Mouse (Mus musculus) granulocyte monocyte progenitor cell, adult 5-6 weeks (primary cell): ENCODE measurements around the gene Slc25a11. TPM values are rescaled to one million over a fixed set of nuclear protein-coding genes. Genes with fewer than 3 reads are reported as not detected.

Experiments
- ATAC-seq: replicated peaks from 2 replicates; pipeline ENCODE4 v1.8.0; 2016; ENCODE audit warnings: mild to moderate bottlenecking, moderate TSS enrichment, inconsistent platforms; ENCODE audit not compliant: poor library complexity, severe bottlenecking
- total RNA-seq, 2 experiments: library from RNA; stranded (forward) in 1 of 2; stranded (reverse) in 1 of 2; fragments of 200-712, 200-1000 nt in 1 of 2; fragments of >200 nt in 1 of 2; fragmentation: Nextera tagmentation in 1 of 2; gene quantifications; 2 replicates each; pipeline ENCODE4 v1.2.3; 2014 to 2017

Gene Slc25a11
- total RNA-seq, 2 experiments from 2014 or later, result 63.3 to 91.7 TPM

GRCm38 (mm10) chr11:70594253-70594989, 52.9 kb downstream of the Slc25a11 start:
- ATAC-seq, result no peak

Other genes with a start within 250 kb of the Slc25a11 start
- gene Pelp1, start 237.4 kb downstream of the Slc25a11 start, total RNA-seq (2014; fragmentation: Nextera tagmentation), result 31.6 and 33.0 TPM in 2 replicates
- 9.9 and 12.7 TPM in 2 replicates for gene Pelp1, start 237.4 kb downstream of the Slc25a11 start, total RNA-seq (2017)
- 63.2 and 69.8 TPM in 2 replicates for gene Arrb2, start 214.8 kb downstream of the Slc25a11 start, total RNA-seq (2014; fragmentation: Nextera tagmentation)
- 41.1 and 74.9 TPM in 2 replicates for gene Arrb2, start 214.8 kb downstream of the Slc25a11 start, total RNA-seq (2017)
- gene Med11, start 195.6 kb downstream of the Slc25a11 start, total RNA-seq (2014; fragmentation: Nextera tagmentation), result 19.7 and 28.5 TPM in 2 replicates
- gene Med11, start 195.6 kb downstream of the Slc25a11 start, total RNA-seq (2017), result 31.5 and 35.8 TPM in 2 replicates
- not detected in 2 replicates for gene Zmynd15, start 188.0 kb downstream of the Slc25a11 start, total RNA-seq (2014; fragmentation: Nextera tagmentation)
- gene Zmynd15, start 188.0 kb downstream of the Slc25a11 start, total RNA-seq (2017), result not detected in 2 replicates
- not detected in 2 replicates for gene Cxcl16, start 187.5 kb downstream of the Slc25a11 start, total RNA-seq (2014; fragmentation: Nextera tagmentation)
- 0.22 TPM in 1 of 2 replicates, not detected in the other for gene Cxcl16, start 187.5 kb downstream of the Slc25a11 start, total RNA-seq (2017)
- gene Tm4sf5, start 142.2 kb downstream of the Slc25a11 start, total RNA-seq (2014; fragmentation: Nextera tagmentation), result not detected in 2 replicates
- not detected in 2 replicates for gene Tm4sf5, start 142.2 kb downstream of the Slc25a11 start, total RNA-seq (2017)
- gene Vmo1, start 132.9 kb downstream of the Slc25a11 start, total RNA-seq (2014; fragmentation: Nextera tagmentation), result not detected in 2 replicates
- gene Vmo1, start 132.9 kb downstream of the Slc25a11 start, total RNA-seq (2017), result not detected in 2 replicates
- gene Gltpd2, start 128.3 kb downstream of the Slc25a11 start, total RNA-seq (2014; fragmentation: Nextera tagmentation), result not detected in 2 replicates
- not detected in 2 replicates for gene Gltpd2, start 128.3 kb downstream of the Slc25a11 start, total RNA-seq (2017)
- 243 and 281 TPM in 2 replicates for gene Psmb6, start 122.1 kb downstream of the Slc25a11 start, total RNA-seq (2014; fragmentation: Nextera tagmentation)
- 290 and 384 TPM in 2 replicates for gene Psmb6, start 122.1 kb downstream of the Slc25a11 start, total RNA-seq (2017)
- gene Gm40193, start 114.5 kb downstream of the Slc25a11 start, total RNA-seq (2014; fragmentation: Nextera tagmentation), result not detected in 2 replicates
- not detected in 2 replicates for gene Gm40193, start 114.5 kb downstream of the Slc25a11 start, total RNA-seq (2017)
- 0.99 and 6.2 TPM in 2 replicates for gene Pld2, start 107.4 kb downstream of the Slc25a11 start, total RNA-seq (2014; fragmentation: Nextera tagmentation)
- gene Pld2, start 107.4 kb downstream of the Slc25a11 start, total RNA-seq (2017), result 0.10 and 0.26 TPM in 2 replicates
- 25.0 and 36.1 TPM in 2 replicates for gene Mink1, start 84.6 kb downstream of the Slc25a11 start, total RNA-seq (2014; fragmentation: Nextera tagmentation)
- gene Mink1, start 84.6 kb downstream of the Slc25a11 start, total RNA-seq (2017), result 11.2 and 13.3 TPM in 2 replicates
- gene 4930544D05Rik, start 31.6 kb downstream of the Slc25a11 start, total RNA-seq (2014; fragmentation: Nextera tagmentation), result 1.2 TPM in 1 of 2 replicates, not detected in the other
- not detected in 2 replicates for gene 4930544D05Rik, start 31.6 kb downstream of the Slc25a11 start, total RNA-seq (2017)
- not detected in 2 replicates for gene Chrne, start 28.3 kb downstream of the Slc25a11 start, total RNA-seq (2014; fragmentation: Nextera tagmentation)
- gene Chrne, start 28.3 kb downstream of the Slc25a11 start, total RNA-seq (2017), result 0.26 TPM in 1 of 2 replicates, not detected in the other
- not detected in 2 replicates for gene Gp1ba, start 8.4 kb downstream of the Slc25a11 start, total RNA-seq (2014; fragmentation: Nextera tagmentation)
- not detected in 2 replicates for gene Gp1ba, start 8.4 kb downstream of the Slc25a11 start, total RNA-seq (2017)
- gene Rnf167, start 244 bp downstream of the Slc25a11 start, total RNA-seq (2014; fragmentation: Nextera tagmentation), result 35.4 and 51.1 TPM in 2 replicates
- gene Rnf167, start 244 bp downstream of the Slc25a11 start, total RNA-seq (2017), result 32.7 and 34.6 TPM in 2 replicates
- gene Pfn1, start 7.2 kb upstream of the Slc25a11 start, total RNA-seq (2014; fragmentation: Nextera tagmentation), result 1,205 and 1,364 TPM in 2 replicates
- gene Pfn1, start 7.2 kb upstream of the Slc25a11 start, total RNA-seq (2017), result 425 and 461 TPM in 2 replicates
- 14.9 and 18.9 TPM in 2 replicates for gene Eno3, start 9.7 kb upstream of the Slc25a11 start, total RNA-seq (2014; fragmentation: Nextera tagmentation)
- 4.5 and 5.9 TPM in 2 replicates for gene Eno3, start 9.7 kb upstream of the Slc25a11 start, total RNA-seq (2017)
- gene Spag7, start 21.9 kb upstream of the Slc25a11 start, total RNA-seq (2014; fragmentation: Nextera tagmentation), result 91.0 and 130 TPM in 2 replicates
- 46.8 and 49.8 TPM in 2 replicates for gene Spag7, start 21.9 kb upstream of the Slc25a11 start, total RNA-seq (2017)
- 18.7 and 25.2 TPM in 2 replicates for gene Camta2, start 40.6 kb upstream of the Slc25a11 start, total RNA-seq (2014; fragmentation: Nextera tagmentation)
- 1.5 and 3.0 TPM in 2 replicates for gene Camta2, start 40.6 kb upstream of the Slc25a11 start, total RNA-seq (2017)
- gene Inca1, start 52.7 kb upstream of the Slc25a11 start, total RNA-seq (2014; fragmentation: Nextera tagmentation), result not detected in 2 replicates
- gene Inca1, start 52.7 kb upstream of the Slc25a11 start, total RNA-seq (2017), result not detected in 2 replicates
- gene Kif1c, start 53.1 kb upstream of the Slc25a11 start, total RNA-seq (2014; fragmentation: Nextera tagmentation), result 3.6 and 8.3 TPM in 2 replicates
- gene Kif1c, start 53.1 kb upstream of the Slc25a11 start, total RNA-seq (2017), result 4.5 and 5.7 TPM in 2 replicates
- gene Zfp3, start 116.7 kb upstream of the Slc25a11 start, total RNA-seq (2014; fragmentation: Nextera tagmentation), result 0.45 and 2.1 TPM in 2 replicates
- 0.26 and 1.0 TPM in 2 replicates for gene Zfp3, start 116.7 kb upstream of the Slc25a11 start, total RNA-seq (2017)
- gene Scimp, start 165.1 kb upstream of the Slc25a11 start, total RNA-seq (2014; fragmentation: Nextera tagmentation), result not detected in 2 replicates
- not detected in 2 replicates for gene Scimp, start 165.1 kb upstream of the Slc25a11 start, total RNA-seq (2017)
- 20.4 and 22.5 TPM in 2 replicates for gene Rabep1, start 197.3 kb upstream of the Slc25a11 start, total RNA-seq (2014; fragmentation: Nextera tagmentation)
- 32.1 and 36.9 TPM in 2 replicates for gene Rabep1, start 197.3 kb upstream of the Slc25a11 start, total RNA-seq (2017)